Mouse (Mus musculus): ENCODE measurements at regions not wholly inside any gene's neighbourhood (a gene's known extent, or its start where the extent isn't known, plus 50 kb on each side); places are given as distances from the start of the nearest gene placed in this dataset.

- 97% methylated on average over 2 of the region's 2 CpGs for WGBS
- Histone ChIP-seq H3K4me3 (ENCODE audit: low read depth, low read length) (no peak overlapping the region), H3K36me3 (ENCODE audit: control insufficient read depth, insufficient read depth, low read length) (no peaks in the 10 kb centered on the region), H3K4me1 (ENCODE audit: control insufficient read depth, insufficient read depth, insufficient read length, low read length) (peaks cover 3% of the 10 kb centered on the region; the same call in 1 of the 2 replicates), H3K27ac (ENCODE audit: insufficient read depth, low read depth, low read length) (no peak overlapping the region), H3K27me3 (ENCODE audit: control insufficient read depth, insufficient read depth, low read length) (no peaks in the 10 kb centered on the region)
- no peak for TF ChIP-seq POLR2A (IDR thresholded peaks at IDR 0.05; ENCODE audit: low read depth, low read length)
- TF ChIP-seq CTCF (IDR thresholded peaks at IDR 0.05; ENCODE audit: extremely low read depth, insufficient read length, insufficient replicate concordance, low read depth, low read length): no peak
These were observed 55.2 kb upstream of the Eif4g2 start for GRCm38 (mm10) chr7:111138038-111138437.

GRCm38 (mm10) chr7:111136066-111136639 is 53.3 kb upstream of the Eif4g2 start:
- Histone ChIP-seq H3K27ac (ENCODE audit: insufficient read depth, low read depth, low read length) (no peak overlapping the region), H3K4me1 (ENCODE audit: control insufficient read depth, insufficient read depth, insufficient read length, low read length) (peaks cover 3% of the 10 kb centered on the region; the same call in 1 of the 2 replicates), H3K36me3 (ENCODE audit: control insufficient read depth, insufficient read depth, low read length) (no peaks in the 10 kb centered on the region), H3K4me3 (ENCODE audit: low read depth, low read length) (no peak overlapping the region), H3K27me3 (ENCODE audit: control insufficient read depth, insufficient read depth, low read length) (no peaks in the 10 kb centered on the region)
- 63% methylated on average over 6 of the region's 6 CpGs for WGBS
- TF ChIP-seq CTCF (IDR thresholded peaks at IDR 0.05; ENCODE audit: extremely low read depth, insufficient read length, insufficient replicate concordance, low read depth, low read length): no peak
- no peak for TF ChIP-seq POLR2A (IDR thresholded peaks at IDR 0.05; ENCODE audit: low read depth, low read length)

GRCm38 (mm10) chr7:111134496-111134895 is 51.7 kb upstream of the Eif4g2 start:
- TF ChIP-seq CTCF (IDR thresholded peaks at IDR 0.05; ENCODE audit: extremely low read depth, insufficient read length, insufficient replicate concordance, low read depth, low read length) (no peak), POLR2A (IDR thresholded peaks at IDR 0.05; ENCODE audit: low read depth, low read length) (no peak)
- WGBS: 92% methylated on average over 2 of the region's 2 CpGs
- H3K27ac ChIP-seq (ENCODE audit: insufficient read depth, low read depth, low read length): no peak overlapping the region
- peaks cover 3% of the 10 kb centered on the region; the same call in 1 of the 2 replicates for H3K4me1 ChIP-seq (ENCODE audit: control insufficient read depth, insufficient read depth, insufficient read length, low read length)
- H3K36me3 ChIP-seq (ENCODE audit: control insufficient read depth, insufficient read depth, low read length): no peaks in the 10 kb centered on the region
- H3K4me3 ChIP-seq (ENCODE audit: low read depth, low read length): no peak overlapping the region
- H3K27me3 ChIP-seq (ENCODE audit: control insufficient read depth, insufficient read depth, low read length): no peaks in the 10 kb centered on the region
